Mouse (Mus musculus) testis, postnatal 14 days (tissue): ENCODE measurements around the gene Ccdc89.

Source experiments
- DNase-seq: peaks from one replicate; pipeline ENCODE4 v3.0.0; 2021; ENCODE audit warnings: low spot score

The Ccdc89 gene

DNA sequence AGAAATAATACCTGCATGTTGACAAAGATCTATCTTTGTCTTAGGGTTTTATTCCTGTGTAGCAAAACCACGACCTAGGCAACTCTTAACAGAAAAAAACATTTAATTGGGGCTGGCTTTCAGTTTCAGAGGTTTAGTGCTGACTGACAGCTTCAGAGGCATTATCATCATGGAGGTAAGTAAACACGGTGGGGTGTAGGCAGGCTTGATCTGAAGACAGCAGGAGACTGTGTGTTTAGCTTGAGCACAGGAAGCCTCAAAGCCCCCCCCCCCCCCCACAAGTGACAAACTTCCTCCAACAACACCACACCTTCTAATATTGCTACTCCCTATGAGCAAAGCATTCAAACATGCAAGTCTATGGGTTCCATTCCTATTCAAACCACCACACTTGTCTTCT, 47.1 kb downstream of the Ccdc89 start:
- DNase-seq: no peak

DNA sequence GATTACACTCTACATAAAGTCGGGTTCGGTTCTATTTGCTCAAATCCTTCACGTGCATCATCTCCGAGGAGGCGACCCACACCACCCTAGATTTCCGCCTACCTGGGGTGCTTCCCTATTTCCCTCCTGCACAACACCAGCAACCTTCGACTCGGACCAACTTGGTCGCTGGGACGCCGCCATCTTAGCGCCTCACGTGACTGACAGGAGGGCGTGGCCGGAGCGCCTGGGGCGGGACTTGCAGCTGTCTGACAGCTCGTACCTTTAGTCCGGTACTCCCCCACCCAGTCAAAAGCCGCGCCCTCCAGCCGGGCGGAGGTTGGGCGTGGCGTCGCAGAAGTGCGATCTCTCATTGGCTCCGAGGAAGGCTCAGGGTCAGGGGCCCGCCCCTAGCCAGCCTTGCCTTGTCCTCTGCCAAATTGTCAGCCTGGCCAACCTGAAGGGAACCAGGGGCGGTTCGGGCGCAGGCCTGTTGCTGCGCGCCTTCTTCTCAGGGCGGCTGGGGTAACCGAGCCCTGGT, 49.5 kb downstream of the Ccdc89 start, which contains the start of gene Tmem126b:
Gene Tmem126b (minus strand): TSS at position 209 of the 520 bp plus-strand sequence.
- DNase-seq: peak; percentile 99

DNA sequence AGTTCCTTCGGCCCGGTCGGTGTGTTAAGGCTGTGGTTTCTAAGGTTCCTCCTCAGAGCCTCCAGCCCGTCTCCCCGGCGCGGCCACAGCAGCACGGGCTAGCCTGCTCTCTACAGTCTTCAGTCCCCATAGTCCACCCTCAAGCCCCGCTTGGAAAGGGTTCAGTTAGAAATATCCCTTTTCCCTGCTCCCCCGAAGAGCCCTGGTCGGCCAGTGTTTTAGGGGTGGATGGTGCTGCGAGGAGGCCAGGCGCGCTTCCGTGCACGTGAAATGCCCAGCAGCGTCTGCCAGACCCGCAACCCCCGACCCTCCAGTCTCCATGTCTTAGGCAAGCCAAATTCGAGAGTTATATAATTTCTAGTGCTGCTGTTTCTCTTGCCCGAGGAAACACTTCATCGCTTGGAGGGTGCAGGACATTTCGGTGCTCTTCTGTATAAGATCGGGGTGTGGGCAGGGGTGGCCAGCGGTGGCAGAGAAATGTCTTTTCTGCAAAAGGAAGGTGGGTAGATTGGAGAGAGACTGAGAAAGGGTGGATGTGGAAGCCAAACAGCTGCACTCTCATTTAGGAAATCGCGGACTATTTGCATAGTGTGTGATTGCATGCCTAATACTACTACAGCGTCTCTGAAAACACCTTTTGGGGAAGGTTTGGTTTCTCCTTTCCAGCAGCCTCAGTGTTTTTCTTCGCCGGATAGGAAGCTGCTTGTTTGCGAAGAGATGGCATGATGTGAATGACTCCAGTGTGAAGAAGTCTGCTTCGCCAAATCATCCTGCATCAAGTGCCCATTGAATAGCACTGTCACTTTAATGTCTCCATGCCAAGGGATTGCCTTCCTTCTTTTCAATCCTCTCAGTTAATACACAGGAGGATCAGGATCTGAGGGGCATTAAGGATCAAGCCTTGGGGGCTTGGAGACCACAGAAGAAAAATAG, 50.2 kb downstream of the Ccdc89 start, which contains the start of gene Dlg2:
Gene Dlg2 (plus strand): TSS at position 360 of the 933 bp plus-strand sequence.
- DNase-seq: no peak
